Mouse (Mus musculus): ENCODE measurements around the gene AI481877. TPM values are rescaled to one million over a fixed set of nuclear protein-coding genes. Genes with fewer than 3 reads are reported as not detected.

Gene AI481877
- total and polyA plus RNA-seq, 2 experiments from 2014 or later: not detected

- WGBS: 5% methylated on average over 74 of the region's 76 CpGs
- peak within 1 kb of the TSS; percentile 79 for H3K4me3 ChIP-seq (ENCODE audit: low read depth, low read length)
- peak; percentile 19; the same call in 1 of the 2 replicates for TF ChIP-seq CTCF (IDR thresholded peaks at IDR 0.05; ENCODE audit: low read depth)
- peak; percentile 93 for ATAC-seq
- peak within 1 kb of the TSS; percentile 57 for H3K4me2 ChIP-seq (ENCODE audit: low read depth)
- H3K27ac ChIP-seq (ENCODE audit: low read depth, low read length): peak within 1 kb of the TSS; percentile 95
- H3K4me1 ChIP-seq (ENCODE audit: insufficient read depth): peaks cover 9% of the 10 kb centered on the region; the same call in 1 of the 2 replicates
- H3K9ac ChIP-seq: peak within 1 kb of the TSS; percentile 91
- H3K36me3 ChIP-seq (ENCODE audit: insufficient read depth): peaks cover 11% of the 10 kb centered on the region; the same call in 1 of the 2 replicates
- H3K27me3 ChIP-seq (ENCODE audit: insufficient read depth, low read length): no peaks in the 10 kb centered on the region
- DNase-seq: peak; percentile 76
- no peaks in the 10 kb centered on the region for H3K9me3 ChIP-seq (ENCODE audit: low read length)
These were observed 103.6 kb downstream of the AI481877 start, which contains the start of gene Gng10 for GRCm38 (mm10) chr4:59034918-59035785. Gng10 (plus strand) TSS chr4:59035088.

GRCm38 (mm10) chr4:59034325-59034917 lies 104.4 kb downstream of the AI481877 start:
- H3K36me3 ChIP-seq (ENCODE audit: insufficient read depth): peaks cover 4% of the 10 kb centered on the region; the same call in 1 of the 2 replicates
- H3K4me1 ChIP-seq (ENCODE audit: insufficient read depth): peaks cover 9% of the 10 kb centered on the region; the same call in 1 of the 2 replicates
- TF ChIP-seq CTCF (IDR thresholded peaks at IDR 0.05; ENCODE audit: low read depth): no peak
- 64% methylated on average over 10 of the region's 10 CpGs for WGBS
- H3K27ac ChIP-seq (ENCODE audit: low read depth, low read length): peak overlapping the region; percentile 95
- ATAC-seq: peak; percentile 39
- no peaks in the 10 kb centered on the region for H3K27me3 ChIP-seq (ENCODE audit: insufficient read depth, low read length)
- peak overlapping the region; percentile 91 for H3K9ac ChIP-seq
- no peaks in the 10 kb centered on the region for H3K9me3 ChIP-seq (ENCODE audit: low read length)
- no peak for DNase-seq
- H3K4me2 ChIP-seq (ENCODE audit: low read depth): peak overlapping the region; percentile 57
- H3K4me3 ChIP-seq (ENCODE audit: low read depth, low read length): peak overlapping the region; percentile 79

- 91% methylated on average over 2 of the region's 2 CpGs for WGBS
- H3K4me2 ChIP-seq (ENCODE audit: low read depth): no peak overlapping the region
- H3K27ac ChIP-seq (ENCODE audit: low read depth, low read length): no peak overlapping the region
- ATAC-seq (no peak), DNase-seq (no peak)
- H3K9ac ChIP-seq: no peak overlapping the region
- no peaks in the 10 kb centered on the region for H3K4me1 ChIP-seq (ENCODE audit: insufficient read depth)
- no peak overlapping the region for H3K4me3 ChIP-seq (ENCODE audit: low read depth, low read length)
- H3K27me3 ChIP-seq (ENCODE audit: insufficient read depth, low read length): no peaks in the 10 kb centered on the region
- no peaks in the 10 kb centered on the region for H3K9me3 ChIP-seq (ENCODE audit: low read length)
- TF ChIP-seq CTCF (IDR thresholded peaks at IDR 0.05; ENCODE audit: low read depth): no peak
- H3K36me3 ChIP-seq (ENCODE audit: insufficient read depth): peaks cover 21% of the 10 kb centered on the region
These were observed 121.9 kb downstream of the AI481877 start for GRCm38 (mm10) chr4:59016922-59017321.

- Histone ChIP-seq H3K9me3 (ENCODE audit: low read length) (no peaks in the 10 kb centered on the region), H3K27ac (ENCODE audit: low read depth, low read length) (no peak overlapping the region), H3K36me3 (ENCODE audit: insufficient read depth) (peaks cover 14% of the 10 kb centered on the region), H3K9ac (no peak overlapping the region), H3K4me3 (ENCODE audit: low read depth, low read length) (no peak overlapping the region), H3K27me3 (ENCODE audit: insufficient read depth, low read length) (no peaks in the 10 kb centered on the region), H3K4me1 (ENCODE audit: insufficient read depth) (no peaks in the 10 kb centered on the region), H3K4me2 (ENCODE audit: low read depth) (no peak overlapping the region)
- DNase-seq (no peak), ATAC-seq (no peak)
- 88% methylated on average over 3 of the region's 3 CpGs for WGBS
- no peak for TF ChIP-seq CTCF (IDR thresholded peaks at IDR 0.05; ENCODE audit: low read depth)
These were observed 123.6 kb downstream of the AI481877 start for GRCm38 (mm10) chr4:59015181-59015580.

- ATAC-seq (no peak), DNase-seq (no peak)
- Histone ChIP-seq H3K9me3 (ENCODE audit: low read length) (no peaks in the 10 kb centered on the region), H3K27me3 (ENCODE audit: insufficient read depth, low read length) (no peaks in the 10 kb centered on the region), H3K36me3 (ENCODE audit: insufficient read depth) (no peaks in the 10 kb centered on the region), H3K9ac (no peak overlapping the region), H3K27ac (ENCODE audit: low read depth, low read length) (no peak overlapping the region), H3K4me2 (ENCODE audit: low read depth) (no peak overlapping the region), H3K4me1 (ENCODE audit: insufficient read depth) (no peaks in the 10 kb centered on the region), H3K4me3 (ENCODE audit: low read depth, low read length) (no peak overlapping the region)
- TF ChIP-seq CTCF (IDR thresholded peaks at IDR 0.05; ENCODE audit: low read depth): no peak
- WGBS: 63% methylated on average over 3 of the region's 3 CpGs
These were observed 127.3 kb downstream of the AI481877 start for GRCm38 (mm10) chr4:59011446-59011845.

GRCm38 (mm10) chr4:59009696-59010095 lies 129.1 kb downstream of the AI481877 start:
- Histone ChIP-seq H3K36me3 (ENCODE audit: insufficient read depth) (no peaks in the 10 kb centered on the region), H3K27ac (ENCODE audit: low read depth, low read length) (no peak overlapping the region), H3K9me3 (ENCODE audit: low read length) (no peaks in the 10 kb centered on the region), H3K27me3 (ENCODE audit: insufficient read depth, low read length) (no peaks in the 10 kb centered on the region), H3K9ac (no peak overlapping the region), H3K4me2 (ENCODE audit: low read depth) (no peak overlapping the region), H3K4me3 (ENCODE audit: low read depth, low read length) (no peak overlapping the region), H3K4me1 (ENCODE audit: insufficient read depth) (no peaks in the 10 kb centered on the region)
- no peak for DNase-seq
- ATAC-seq: no peak
- WGBS: 67% methylated on average over 4 of the region's 4 CpGs
- no peak for TF ChIP-seq CTCF (IDR thresholded peaks at IDR 0.05; ENCODE audit: low read depth)

- H3K27me3 ChIP-seq (ENCODE audit: insufficient read depth, low read length): no peaks in the 10 kb centered on the region
- no peak overlapping the region for H3K27ac ChIP-seq (ENCODE audit: low read depth, low read length)
- WGBS: 91% methylated on average over 7 of the region's 7 CpGs
- H3K4me1 ChIP-seq (ENCODE audit: insufficient read depth): peaks cover 3% of the 10 kb centered on the region; the same call in 1 of the 2 replicates
- H3K36me3 ChIP-seq (ENCODE audit: insufficient read depth): no peaks in the 10 kb centered on the region
- no peak for TF ChIP-seq CTCF (IDR thresholded peaks at IDR 0.05; ENCODE audit: low read depth)
- no peak for ATAC-seq
- no peak overlapping the region for H3K4me2 ChIP-seq (ENCODE audit: low read depth)
- H3K4me3 ChIP-seq (ENCODE audit: low read depth, low read length): no peak overlapping the region
- no peaks in the 10 kb centered on the region for H3K9me3 ChIP-seq (ENCODE audit: low read length)
- no peak for DNase-seq
- no peak overlapping the region for H3K9ac ChIP-seq
These were observed 129.6 kb downstream of the AI481877 start for GRCm38 (mm10) chr4:59009186-59009585.
